Mouse (Mus musculus) heart, embryonic 15.5 days (tissue): Measurements from ENCODE around the gene Olfr314. TPM values are rescaled to one million over a fixed set of nuclear protein-coding genes. Genes with fewer than 3 reads are reported as not detected.
A peak's percentile ranks its signal among the peaks of the same experiment; 100 is the strongest.
"Not testable (repeated sequence)": the region's sequence is repeated elsewhere in the genome, so short reads cannot be mapped to it uniquely, and the experiment has no call there.

ENCODE experiments used
- ATAC-seq: fragments of 200-750 bp; cut with Nextera tagmentation; replicated peaks from 2 replicates; pipeline ENCODE4 v1.8.0; 2017; ENCODE audit warnings: low read depth, moderate TSS enrichment; ENCODE audit not compliant: insufficient number of reproducible peaks, insufficient read depth, low FRiP score
- H3K27ac ChIP-seq: fragments of 300-500 bp; sonication (generic); 2 replicates; pipeline ENCODE4 v1.5.1; 2015; ENCODE audit warnings: mild to moderate bottlenecking, inconsistent platforms
- H3K27me3 ChIP-seq: fragments of 300-500 bp; sonication (generic); 2 replicates; pipeline ENCODE4 v1.6.1; 2015; ENCODE audit warnings: inconsistent platforms
- H3K36me3 ChIP-seq: fragments of 300-500 bp; sonication (generic); 2 replicates; pipeline ENCODE4 v1.6.1; 2015; ENCODE audit warnings: mild to moderate bottlenecking, inconsistent platforms
- H3K4me1 ChIP-seq: fragments of 300-500 bp; sonication (generic); replicated peaks from 2 replicates; pipeline ENCODE4 v1.6.1; 2015; ENCODE audit warnings: inconsistent platforms
- H3K4me2 ChIP-seq: fragments of 300-500 bp; sonication (generic); 2 replicates; pipeline ENCODE4 v1.6.1; 2015; ENCODE audit warnings: inconsistent platforms, mild to moderate bottlenecking, moderate library complexity
- H3K4me3 ChIP-seq: fragments of 300-500 bp; sonication (generic); 2 replicates; pipeline ENCODE4 v1.5.1; 2015; ENCODE audit warnings: mild to moderate bottlenecking, inconsistent platforms
- H3K9ac ChIP-seq: fragments of 300-500 bp; sonication (generic); 2 replicates; pipeline ENCODE4 v1.6.1; 2015; ENCODE audit warnings: mild to moderate bottlenecking, inconsistent platforms
- H3K9me3 ChIP-seq: fragments of 300-500 bp; sonication (generic); replicated peaks from 2 replicates; pipeline ENCODE4 v1.6.1; 2016; ENCODE audit warnings: inconsistent platforms
- WGBS: fragments of 180-500 bp; shearing (Covaris S2); methylation state at CpG from one replicate; pipeline ENCODE4 v1.1.7; 2015; ENCODE audit warnings: mixed read lengths; 5-methylcytosine and 5-hydroxymethylcytosine counted together
- polyA plus RNA-seq: library from polyadenylated mRNA; unstranded; fragments of >200 nt; fragmentation: Nextera tagmentation; extraction: Ambion mirVana; gene quantifications from 2 replicates; pipeline ENCODE4 v1.2.1, GENCODE M21; 2015

The Olfr314 gene
- polyA plus RNA-seq, 1 experiment from 2014 or later: not detected

DNA sequence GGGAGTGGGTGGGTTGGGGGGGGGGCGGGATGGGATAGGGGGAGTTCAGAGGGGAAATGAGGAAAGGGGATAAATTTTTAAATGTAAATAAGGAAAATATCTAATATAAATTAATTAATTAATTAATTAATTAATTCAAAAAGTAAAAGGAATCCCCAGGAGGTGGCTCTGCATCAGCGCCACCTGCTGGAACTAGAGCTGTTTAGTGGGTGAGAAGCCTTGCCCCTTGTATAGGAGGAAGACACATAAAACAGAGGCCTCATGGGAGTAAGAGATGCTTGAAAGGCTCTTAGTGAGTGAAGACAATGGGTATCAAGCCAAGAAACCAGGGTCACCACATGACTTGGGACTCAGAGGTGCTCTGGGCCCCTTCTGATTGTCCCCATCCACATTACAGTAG, 13.1 kb downstream of the Olfr314 start:
- H3K9me3 ChIP-seq: no peaks in the 10 kb centered on the region
- no peaks in the 10 kb centered on the region for H3K36me3 ChIP-seq
- no peaks in the 10 kb centered on the region for H3K4me1 ChIP-seq
- H3K4me3 ChIP-seq: no peak overlapping the region
- no peak overlapping the region for H3K9ac ChIP-seq
- 78% methylated on average over 2 of the region's 2 CpGs for WGBS
- no peak for ATAC-seq
- H3K27me3 ChIP-seq: no peaks in the 10 kb centered on the region
- no peak overlapping the region for H3K27ac ChIP-seq
- H3K4me2 ChIP-seq: no peak overlapping the region

DNA sequence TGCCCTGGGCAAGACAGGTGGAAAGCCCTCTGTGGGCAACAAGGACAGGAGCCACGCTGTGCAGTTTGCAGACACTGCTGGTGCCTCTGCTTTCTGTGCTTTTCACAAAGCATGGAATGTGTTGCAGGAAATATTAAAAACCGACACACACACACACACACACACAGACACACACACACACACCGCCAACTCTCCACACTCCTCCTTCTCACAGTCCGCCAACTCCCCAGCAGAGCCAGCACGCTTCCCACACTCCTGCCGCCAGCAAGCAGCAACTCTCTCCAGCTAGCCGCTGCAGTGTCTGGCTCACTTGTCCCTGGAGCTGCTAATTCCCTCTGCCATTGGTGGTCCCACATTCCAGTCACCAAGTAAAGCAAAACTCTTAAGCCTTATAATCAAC, 14.1 kb downstream of the Olfr314 start:
- WGBS: 54% methylated on average over 7 of the region's 7 CpGs
- no peak overlapping the region for H3K9ac ChIP-seq
- no peak for ATAC-seq
- no peak overlapping the region for H3K27ac ChIP-seq
- no peaks in the 10 kb centered on the region for H3K36me3 ChIP-seq
- H3K4me2 ChIP-seq: no peak overlapping the region
- no peaks in the 10 kb centered on the region for H3K9me3 ChIP-seq
- H3K27me3 ChIP-seq: no peaks in the 10 kb centered on the region
- H3K4me3 ChIP-seq: no peak overlapping the region
- H3K4me1 ChIP-seq: peaks cover 2% of the 10 kb centered on the region; the same call in 1 of the 2 replicates

DNA sequence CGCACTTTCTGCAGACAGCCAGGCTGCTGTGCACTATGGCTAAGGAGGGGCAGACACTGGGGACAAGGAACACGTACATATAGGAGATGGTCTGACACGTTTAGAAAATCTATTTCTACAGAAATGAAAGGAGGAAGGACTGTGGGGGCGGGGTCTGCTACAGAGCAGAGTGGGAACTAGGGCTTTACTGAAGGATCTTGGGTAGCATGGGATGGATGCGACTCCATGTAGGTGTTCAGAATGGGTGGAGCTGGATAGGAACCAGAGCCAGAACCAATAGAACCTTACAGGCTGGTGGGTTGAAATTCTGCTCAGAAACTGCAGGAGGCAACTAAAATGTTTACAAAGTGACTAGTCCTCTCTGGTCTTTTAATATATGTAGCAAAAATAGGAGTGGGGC, 17.0 kb downstream of the Olfr314 start:
- 71% methylated on average over 5 of the region's 5 CpGs for WGBS
- peaks cover 5% of the 10 kb centered on the region; the same call in 1 of the 2 replicates for H3K4me1 ChIP-seq
- no peak overlapping the region for H3K9ac ChIP-seq
- H3K4me3 ChIP-seq: no peak overlapping the region
- no peak for ATAC-seq
- H3K27ac ChIP-seq: no peak overlapping the region
- H3K27me3 ChIP-seq: no peaks in the 10 kb centered on the region
- no peak overlapping the region for H3K4me2 ChIP-seq
- no peaks in the 10 kb centered on the region for H3K36me3 ChIP-seq
- H3K9me3 ChIP-seq: no peaks in the 10 kb centered on the region

DNA sequence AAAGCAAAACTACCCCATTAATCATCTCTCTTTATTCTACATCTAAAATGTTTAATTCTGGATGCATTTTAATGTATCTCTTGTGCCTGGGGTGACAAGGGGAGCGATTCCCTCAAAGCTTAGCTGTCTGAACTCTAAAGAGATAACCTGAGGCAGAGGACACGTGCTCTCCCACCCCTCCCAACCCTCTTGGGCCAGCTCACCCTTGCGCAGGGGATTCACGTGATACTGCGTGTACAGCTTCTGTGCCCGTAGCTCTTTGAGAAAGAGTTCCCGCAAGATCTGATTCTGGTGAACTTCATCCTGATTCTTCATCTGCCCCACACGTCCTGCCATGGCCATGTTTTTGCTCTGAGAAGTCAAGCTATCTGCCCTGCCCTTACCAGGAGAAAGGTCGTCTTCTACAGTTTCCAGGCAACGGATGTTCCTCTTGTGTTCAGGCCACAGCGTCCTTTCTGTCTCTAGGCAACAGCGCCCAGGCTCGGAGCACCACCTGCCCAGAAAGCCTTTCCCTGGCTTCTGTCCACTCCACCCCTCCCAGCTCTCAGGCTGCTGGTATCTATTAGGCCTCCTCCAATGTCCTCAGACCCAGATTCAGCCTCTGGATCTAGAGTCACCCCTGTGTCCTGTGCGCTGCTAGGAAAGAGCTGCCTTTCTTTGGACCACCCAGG, 18.9 kb downstream of the Olfr314 start, which contains the start of gene Fam183b:
TSS of gene Fam183b (minus strand) at position 403 of the 671 bp plus-strand sequence.
- peak; percentile 55; the same call in 1 of the 2 replicates for ATAC-seq

DNA sequence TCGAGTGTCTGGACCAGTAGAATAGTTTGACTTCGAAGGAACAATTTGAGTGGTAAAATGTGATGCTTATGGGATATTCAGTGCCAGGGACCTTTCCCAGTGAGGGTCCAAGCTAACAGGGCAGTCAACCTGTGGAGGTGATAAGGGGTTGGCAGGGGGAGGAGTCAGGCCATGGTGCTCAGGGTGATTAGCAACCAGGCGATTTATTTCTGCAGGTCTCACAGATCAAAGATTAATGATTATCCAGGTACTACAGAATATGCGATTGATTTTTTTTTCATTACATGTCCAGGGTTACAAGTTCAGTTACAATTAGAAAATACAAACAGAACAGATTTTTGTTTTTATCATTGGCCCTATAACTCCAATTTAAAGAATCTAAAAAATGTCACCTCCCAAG, 21.1 kb downstream of the Olfr314 start:
- no peak overlapping the region for H3K9ac ChIP-seq

More for the DNA sequence above, 18.9 kb downstream of the Olfr314 start, which contains the start of gene Fam183b:
- H3K27ac ChIP-seq: no peak within 1 kb of the TSS
- WGBS: 31% methylated on average over 14 of the region's 14 CpGs
- no peak within 1 kb of the TSS for H3K9ac ChIP-seq
- H3K27me3 ChIP-seq: no peaks in the 10 kb centered on the region
- peak within 1 kb of the TSS; percentile 15; the same call in 1 of the 2 replicates for H3K4me2 ChIP-seq
- no peaks in the 10 kb centered on the region for H3K36me3 ChIP-seq
- no peaks in the 10 kb centered on the region for H3K9me3 ChIP-seq
- peaks cover 5% of the 10 kb centered on the region; the same call in 1 of the 2 replicates for H3K4me1 ChIP-seq
- no peak within 1 kb of the TSS for H3K4me3 ChIP-seq

DNA sequence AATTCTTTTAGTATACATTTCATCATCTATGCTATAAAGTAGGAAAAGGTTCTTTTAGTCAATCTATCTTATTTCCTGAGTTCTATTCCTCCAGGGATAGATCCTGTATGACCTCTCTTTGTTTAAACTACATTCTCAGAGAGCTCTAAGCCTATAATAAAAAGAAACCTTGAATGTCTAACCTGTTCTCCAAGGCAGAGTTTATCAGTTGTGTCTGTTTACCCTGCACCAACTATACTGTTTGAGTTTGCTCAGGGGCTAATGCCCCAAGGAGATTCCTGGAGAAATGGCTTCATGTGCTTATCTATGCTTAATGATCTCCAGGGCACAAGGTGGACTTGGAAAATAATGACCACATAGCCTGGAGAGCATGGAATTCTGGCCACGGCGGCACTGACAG, 21.6 kb downstream of the Olfr314 start:
- H3K4me2 ChIP-seq: no peak overlapping the region

More for the DNA sequence above, 21.1 kb downstream of the Olfr314 start:
- no peak overlapping the region for H3K27ac ChIP-seq
- no peaks in the 10 kb centered on the region for H3K9me3 ChIP-seq
- H3K4me3 ChIP-seq: no peak overlapping the region
- 69% methylated on average over 4 of the region's 4 CpGs for WGBS
- no peaks in the 10 kb centered on the region for H3K27me3 ChIP-seq
- H3K4me1 ChIP-seq: peaks cover 5% of the 10 kb centered on the region; the same call in 1 of the 2 replicates
- H3K36me3 ChIP-seq: no peaks in the 10 kb centered on the region
- no peak overlapping the region for H3K4me2 ChIP-seq
- ATAC-seq: no peak

DNA sequence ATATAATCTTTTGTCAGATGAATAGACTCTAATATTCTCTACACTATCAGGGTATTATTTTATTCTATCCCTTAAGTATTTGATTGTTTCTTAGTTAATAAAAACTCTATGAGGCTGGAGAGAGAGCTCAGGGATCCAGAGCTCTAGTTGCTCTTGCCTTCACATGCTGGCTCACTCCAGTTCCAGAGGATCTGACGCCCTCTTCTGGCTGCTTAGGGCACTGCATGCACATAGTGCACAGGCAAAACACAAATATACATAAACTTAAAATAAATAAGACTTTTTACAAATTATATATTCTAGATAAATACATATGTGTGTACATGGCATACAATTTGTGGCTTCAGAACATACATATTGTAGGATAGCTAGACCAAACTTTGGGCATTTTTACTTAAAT, 29.2 kb downstream of the Olfr314 start:
- WGBS: 16% methylated on average over 1 of the region's 1 CpGs

More for the DNA sequence above, 21.6 kb downstream of the Olfr314 start:
- Histone ChIP-seq H3K27me3 (no peaks in the 10 kb centered on the region), H3K4me3 (no peak overlapping the region), H3K36me3 (no peaks in the 10 kb centered on the region), H3K4me1 (peaks cover 5% of the 10 kb centered on the region; the same call in 1 of the 2 replicates), H3K9me3 (no peaks in the 10 kb centered on the region), H3K27ac (no peak overlapping the region), H3K9ac (no peak overlapping the region)
- ATAC-seq: no peak
- WGBS: 55% methylated on average over 2 of the region's 2 CpGs

DNA sequence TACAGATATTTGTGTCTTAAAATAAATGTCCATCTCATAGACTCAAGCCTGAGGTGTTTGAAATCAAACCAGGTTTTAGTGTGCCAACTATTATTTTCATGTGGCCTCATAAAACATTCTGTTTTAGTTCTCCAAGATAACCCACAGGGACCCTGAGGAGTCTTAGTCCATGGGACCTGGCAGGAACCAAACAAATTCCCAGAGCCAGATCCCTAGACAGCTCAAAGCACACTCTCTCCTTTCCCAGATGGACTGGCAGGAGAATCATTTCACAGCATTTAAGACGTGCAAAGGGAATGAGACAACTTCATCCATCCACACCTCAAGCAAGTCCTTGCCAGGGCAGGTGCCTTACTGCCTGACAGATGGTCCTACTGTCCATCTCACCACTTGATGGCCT, 31.9 kb downstream of the Olfr314 start, which contains the start of gene Olfr313:
TSS of gene Olfr313 (plus strand) at position 301 of the 400 bp plus-strand sequence.
- not testable (repeated sequence) for H3K27ac ChIP-seq, H3K4me3 ChIP-seq, H3K4me1 ChIP-seq, H3K27me3 ChIP-seq, H3K4me2 ChIP-seq, ATAC-seq, H3K36me3 ChIP-seq, H3K9me3 ChIP-seq, H3K9ac ChIP-seq
- 50% methylated on average over 1 of the region's 1 CpGs for WGBS

More for the DNA sequence above, 29.2 kb downstream of the Olfr314 start:
- Histone ChIP-seq H3K9me3 (no peaks in the 10 kb centered on the region), H3K4me3 (no peak overlapping the region), H3K9ac (no peak overlapping the region), H3K4me2 (no peak overlapping the region), H3K27me3 (no peaks in the 10 kb centered on the region), H3K36me3 (no peaks in the 10 kb centered on the region), H3K27ac (no peak overlapping the region), H3K4me1 (no peaks in the 10 kb centered on the region)
- ATAC-seq: no peak

DNA sequence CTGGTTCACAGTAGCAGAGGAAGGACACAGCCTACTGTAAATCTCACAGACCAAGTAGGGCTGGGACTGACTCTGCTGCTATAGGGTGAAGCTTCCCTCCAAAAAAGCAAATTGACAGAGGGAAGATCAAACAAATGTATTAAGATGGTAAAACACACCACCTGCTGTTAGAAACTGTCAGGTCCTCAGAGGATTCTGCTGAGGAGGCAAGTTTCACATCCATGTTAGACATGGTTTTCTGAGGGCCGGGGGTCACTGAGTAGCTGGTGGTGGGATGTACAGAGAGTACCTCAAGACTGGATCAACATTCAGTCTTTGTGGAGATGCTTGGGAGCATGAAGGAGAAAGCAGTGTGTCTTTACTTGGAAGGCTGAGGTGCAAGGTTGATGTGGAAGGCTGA, 32.9 kb downstream of the Olfr314 start:
- Histone ChIP-seq H3K4me3 (no peak overlapping the region), H3K4me1 (no peaks in the 10 kb centered on the region), H3K27me3 (no peaks in the 10 kb centered on the region), H3K4me2 (no peak overlapping the region), H3K9me3 (no peaks in the 10 kb centered on the region), H3K27ac (no peak overlapping the region), H3K36me3 (no peaks in the 10 kb centered on the region), H3K9ac (no peak overlapping the region)
- ATAC-seq: no peak
- WGBS: 81% methylated on average over 1 of the region's 1 CpGs

DNA sequence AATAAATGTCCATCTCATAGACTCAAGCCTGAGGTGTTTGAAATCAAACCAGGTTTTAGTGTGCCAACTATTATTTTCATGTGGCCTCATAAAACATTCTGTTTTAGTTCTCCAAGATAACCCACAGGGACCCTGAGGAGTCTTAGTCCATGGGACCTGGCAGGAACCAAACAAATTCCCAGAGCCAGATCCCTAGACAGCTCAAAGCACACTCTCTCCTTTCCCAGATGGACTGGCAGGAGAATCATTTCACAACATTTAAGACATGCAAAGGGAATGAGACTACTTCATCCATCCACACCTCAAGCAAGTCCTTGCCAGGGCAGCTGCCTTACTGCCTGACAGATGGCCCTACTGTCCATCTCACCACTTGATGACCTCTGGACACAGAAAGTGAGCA, 46.2 kb downstream of the Olfr314 start, which contains the start of gene Olfr312:
TSS of gene Olfr312 (plus strand) at position 301 of the 400 bp plus-strand sequence.
- H3K4me1 ChIP-seq, ATAC-seq, H3K9ac ChIP-seq, H3K4me2 ChIP-seq, H3K27ac ChIP-seq, H3K9me3 ChIP-seq, H3K36me3 ChIP-seq, H3K27me3 ChIP-seq, H3K4me3 ChIP-seq: not testable (repeated sequence)

DNA sequence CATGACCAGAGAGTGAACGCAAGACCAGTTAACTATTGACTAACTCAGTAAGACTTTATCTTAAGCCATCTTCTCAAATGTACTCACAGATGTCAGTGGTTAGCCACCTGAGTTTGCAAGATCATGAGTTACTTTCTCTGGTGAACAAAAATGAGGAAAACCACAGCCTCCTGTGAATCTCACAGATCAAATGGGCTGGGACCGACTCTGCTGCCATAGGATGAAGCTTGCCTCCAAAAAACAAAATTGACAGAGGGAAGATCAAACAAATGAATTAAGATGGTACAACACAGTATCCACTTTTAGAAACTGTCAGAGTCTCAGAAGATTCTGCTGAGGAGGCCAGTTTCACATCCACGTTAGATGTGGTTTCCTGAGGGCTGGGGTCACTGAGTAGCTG, 47.0 kb downstream of the Olfr314 start:
- 61% methylated on average over 3 of the region's 3 CpGs for WGBS
- H3K36me3 ChIP-seq: no peaks in the 10 kb centered on the region
- no peaks in the 10 kb centered on the region for H3K9me3 ChIP-seq
- H3K4me3 ChIP-seq: no peak overlapping the region
- H3K27me3 ChIP-seq: no peaks in the 10 kb centered on the region
- no peaks in the 10 kb centered on the region for H3K4me1 ChIP-seq
- no peak overlapping the region for H3K27ac ChIP-seq
- ATAC-seq: no peak
- H3K4me2 ChIP-seq: no peak overlapping the region
- no peak overlapping the region for H3K9ac ChIP-seq

DNA sequence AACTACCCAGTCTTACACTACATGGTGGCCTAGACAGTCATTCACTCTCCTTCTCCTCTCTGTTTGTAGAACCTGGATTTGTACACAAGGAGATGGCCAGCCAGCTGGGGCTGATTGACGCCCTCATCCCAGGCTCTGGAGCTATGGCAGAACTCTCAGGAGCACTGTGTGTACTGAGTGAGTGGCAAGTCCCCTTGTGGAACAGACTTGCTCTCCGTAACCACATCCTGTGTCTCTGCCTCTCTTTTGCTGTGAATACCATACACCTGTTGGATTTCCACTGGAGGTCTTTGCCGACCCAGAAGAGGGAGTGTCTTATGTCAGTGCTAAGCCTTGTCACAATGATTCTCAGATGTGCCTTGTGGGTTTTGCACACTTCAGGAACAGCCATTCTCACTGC, 49.8 kb downstream of the Olfr314 start:
- H3K9me3 ChIP-seq, H3K36me3 ChIP-seq, H3K9ac ChIP-seq, H3K4me3 ChIP-seq, H3K27me3 ChIP-seq, H3K27ac ChIP-seq, ATAC-seq, H3K4me1 ChIP-seq, H3K4me2 ChIP-seq: not testable (repeated sequence)
- WGBS: 64% methylated on average over 3 of the region's 3 CpGs
